ENCODE assay signal across 21 mouse cellular contexts in genomic region chr13:53914434-53914833, GRCm38 (mm10).
DNase-seq lines count a peak whose midpoint lies in the region; ATAC-seq and TF ChIP-seq lines count a peak whose summit lies in the region.
"Had no signal": no experiment of that assay in that cellular context is flagged by ENCODE, and none has a peak within 500 bp of the region (broad histone marks: within the 10 kb centered on the region; RNA-seq: fewer than 3 reads in every experiment).

No protein-coding gene starts in this region.

- no peaks in the 10 kb centered on the region for H3K36me3 ChIP-seq in kidney, adult 2 months (ENCODE audit: control insufficient read depth, insufficient read depth, low read length)
- no peaks in the 10 kb centered on the region for H3K36me3 ChIP-seq in kidney, embryonic 16.5 days (ENCODE audit: insufficient read depth, low read length)
- H3K36me3 ChIP-seq: limb, embryonic 12.5 days; liver, embryonic 15.5 days; midbrain, embryonic 15.5 days had no signal

- peak; percentile 8 for DNase-seq in kidney, adult 11 months
- DNase-seq in kidney, adult 9 months: no peak
- DNase-seq in kidney, adult 2 months: peak; percentile 29
- peak; percentile 23 to 26 for DNase-seq in kidney, postnatal 36 days
- DNase-seq in spleen, adult 18-20 months: no peak
- DNase-seq in cerebellum, adult 18-20 months: no peak
- DNase-seq: adrenal gland, postnatal 25 days; cerebellum, adult 11-12 months; cerebellum, postnatal 14 days; gastrocnemius, adult 2 months; right cerebral cortex, postnatal 25 days; thymus, postnatal 14 days had no signal

- no peaks in the 10 kb centered on the region for H3K9me3 ChIP-seq in kidney, embryonic 16.5 days (ENCODE audit: low read length)
- H3K9me3 ChIP-seq: limb, embryonic 12.5 days; liver, embryonic 15.5 days; midbrain, embryonic 15.5 days had no signal

- WGBS in kidney, adult 2 months: 58% methylated on average over 11 of the region's 11 CpGs
- WGBS in kidney, embryonic 16.5 days: 56% methylated on average over 11 of the region's 11 CpGs

- no peak overlapping the region for H3K4me3 ChIP-seq in kidney, adult 2 months (ENCODE audit: insufficient read depth, low read depth, low read length)
- no peak overlapping the region for H3K4me3 ChIP-seq in kidney, embryonic 16.5 days (ENCODE audit: low read length)
- H3K4me3 ChIP-seq: erythroblast, embryonic 14.5 days; gastrocnemius, adult 2 months; left cerebral cortex, adult 2 months; limb, embryonic 12.5 days; liver, embryonic 15.5 days; midbrain, embryonic 15.5 days had no signal

- H3K4me2 ChIP-seq in kidney, embryonic 16.5 days (replicated peaks; ENCODE audit: low read depth, low read length): peak overlapping the region; percentile 10; the same call in 1 of the 2 replicates
- H3K4me2 ChIP-seq: limb, embryonic 12.5 days; liver, embryonic 15.5 days; midbrain, embryonic 15.5 days had no signal

- no peak overlapping the region for H3K9ac ChIP-seq in kidney, embryonic 16.5 days (replicated peaks; ENCODE audit: low read length)
- H3K9ac ChIP-seq: hindbrain, embryonic 14.5 days; limb, embryonic 12.5 days; liver, embryonic 15.5 days; midbrain, embryonic 15.5 days had no signal

- TF ChIP-seq CTCF in kidney, adult 2 months (conservative IDR thresholded peaks at IDR 0.05; ENCODE audit: insufficient read depth, insufficient read length, low read depth, low read length): no peak

- TF ChIP-seq POLR2A in kidney, adult 2 months (IDR thresholded peaks at IDR 0.05; ENCODE audit: low read depth, low read length): no peak

- peak overlapping the region; percentile 76; the same call in 1 of the 2 replicates for H3K27ac ChIP-seq in kidney, adult 2 months (ENCODE audit: insufficient read depth, low read depth, low read length)
- H3K27ac ChIP-seq in kidney, embryonic 16.5 days (ENCODE audit: low read length): peak overlapping the region; percentile 78
- H3K27ac ChIP-seq: gastrocnemius, adult 2 months; hindbrain, embryonic 14.5 days; left cerebral cortex, adult 2 months; limb, embryonic 12.5 days; liver, embryonic 15.5 days; midbrain, embryonic 15.5 days had no signal

- peak; percentile 54; the same call in 1 of the 2 replicates for ATAC-seq in kidney, embryonic 16.5 days (ENCODE audit: low FRiP score, low TSS enrichment)
- ATAC-seq: CD4-positive, CD25-positive, alpha-beta regulatory T cell, adult 4 months; forebrain, embryonic 16.5 days; midbrain, embryonic 15.5 days had no signal

- H3K4me1 ChIP-seq in kidney, adult 2 months (ENCODE audit: control insufficient read depth, insufficient read depth, low read length): no peaks in the 10 kb centered on the region
- H3K4me1 ChIP-seq in kidney, embryonic 16.5 days (ENCODE audit: insufficient read depth, low read length): 0 out of 2 replicates have a peak, but pooled peaks cover 6% of the 10 kb centered on the region
- H3K4me1 ChIP-seq: limb, embryonic 12.5 days; midbrain, embryonic 15.5 days had no signal

- H3K27me3 ChIP-seq in kidney, adult 2 months (replicated peaks; ENCODE audit: control insufficient read depth, insufficient read depth, low read length): no peaks in the 10 kb centered on the region
- no peaks in the 10 kb centered on the region for H3K27me3 ChIP-seq in kidney, embryonic 16.5 days (ENCODE audit: insufficient read depth, low read length)
- H3K27me3 ChIP-seq: limb, embryonic 12.5 days; liver, embryonic 15.5 days; midbrain, embryonic 15.5 days had no signal

Comparison
In these comparisons a context has a peak if more than half of its experiments do, and no peak if none do; other contexts are left out.
1. DNase-seq: peak in kidney, adult 11 months (single experiment), kidney, adult 2 months (single experiment) and kidney, postnatal 36 days (2 of 2); none in kidney, adult 9 months (single experiment), spleen, adult 18-20 months (0 of 2) and cerebellum, adult 18-20 months (0 of 2).